Mouse (Mus musculus) common myeloid progenitor, adult 5-6 weeks (primary cell): ENCODE results near the gene Dpf2. TPM values are rescaled to one million over a fixed set of nuclear protein-coding genes. Genes with fewer than 3 reads are reported as not detected.

Experiments
- ATAC-seq: replicated peaks from 2 replicates; pipeline ENCODE4 v1.8.0; 2016; ENCODE audit warnings: low read depth, mild to moderate bottlenecking, moderate TSS enrichment, inconsistent platforms; ENCODE audit not compliant: poor library complexity, severe bottlenecking
- total RNA-seq: library from RNA; stranded (forward); fragments of 200-1000, 187-1606 nt; gene quantifications from 2 replicates; pipeline ENCODE4 v1.2.3, GENCODE M21; 2017

Gene Dpf2
- total RNA-seq = 87.4 and 131 TPM in 2 replicates

- ATAC-seq = peak; percentile 17; the same call in 1 of the 2 replicates
Measured at GRCm38 (mm10) chr19:5913007-5913719, at the start of gene Dpf2. Dpf2 (minus strand) TSS chr19:5913010.

GRCm38 (mm10) chr19:5957371-5957770, 44.6 kb upstream of the Dpf2 start:
- ATAC-seq = no peak

- ATAC-seq = peak; percentile 84
Measured at GRCm38 (mm10) chr19:5956685-5957084, 43.9 kb upstream of the Dpf2 start.

- ATAC-seq = no peak
Measured at GRCm38 (mm10) chr19:5955704-5956670, 43.2 kb upstream of the Dpf2 start.

- ATAC-seq = no peak
Measured at GRCm38 (mm10) chr19:5954936-5955335, 42.1 kb upstream of the Dpf2 start.

GRCm38 (mm10) chr19:5954031-5954710, 41.4 kb upstream of the Dpf2 start:
- no peak for ATAC-seq

- ATAC-seq = no peak
Measured at GRCm38 (mm10) chr19:5953201-5953770, 40.5 kb upstream of the Dpf2 start.

- no peak for ATAC-seq
Measured at GRCm38 (mm10) chr19:5952071-5952691, 39.4 kb upstream of the Dpf2 start.

GRCm38 (mm10) chr19:5951631-5952030, 38.8 kb upstream of the Dpf2 start:
- ATAC-seq = no peak

- ATAC-seq = no peak
Measured at GRCm38 (mm10) chr19:5950218-5950617, 37.4 kb upstream of the Dpf2 start.

- ATAC-seq = no peak
Measured at GRCm38 (mm10) chr19:5945891-5946290, 33.1 kb upstream of the Dpf2 start.

GRCm38 (mm10) chr19:5945027-5945426, 32.2 kb upstream of the Dpf2 start:
- 0 out of 2 replicates have a peak, but pooled peaks have one; percentile 22 for ATAC-seq

- ATAC-seq = no peak
Measured at GRCm38 (mm10) chr19:5944145-5944544, 31.3 kb upstream of the Dpf2 start.

- ATAC-seq = no peak
Measured at GRCm38 (mm10) chr19:5943404-5943803, 30.6 kb upstream of the Dpf2 start.

- no peak for ATAC-seq
Measured at GRCm38 (mm10) chr19:5942581-5942980, 29.8 kb upstream of the Dpf2 start.

GRCm38 (mm10) chr19:5940656-5941055, 27.8 kb upstream of the Dpf2 start:
- no peak for ATAC-seq

- no peak for ATAC-seq
Measured at GRCm38 (mm10) chr19:5940173-5940572, 27.4 kb upstream of the Dpf2 start.

GRCm38 (mm10) chr19:5939715-5940114, 26.9 kb upstream of the Dpf2 start:
- ATAC-seq = no peak

- ATAC-seq = no peak
Measured at GRCm38 (mm10) chr19:5938516-5938915, 25.7 kb upstream of the Dpf2 start.
